Mouse (Mus musculus): ENCODE measurements around the gene Fam168a. TPM values are rescaled to one million over a fixed set of nuclear protein-coding genes. Genes with fewer than 3 reads are reported as not detected.
"Not testable (repeated sequence)": the region's sequence is repeated elsewhere in the genome, so short reads cannot be mapped to it uniquely, and the experiment has no call there.

Fam168a gene
- polyA plus RNA-seq, 1 experiment from 2014 or later, result 80.0 TPM

GRCm38 (mm10) chr7:100846033-100846432 is 139.6 kb downstream of the Fam168a start:
- H3K27ac ChIP-seq; H3K27me3 ChIP-seq; H3K36me3 ChIP-seq (ENCODE audit: poor library complexity, severe bottlenecking); H3K4me3 ChIP-seq; ATAC-seq; H3K4me1 ChIP-seq; H3K9me3 ChIP-seq (replicated peaks); H3K9ac ChIP-seq; H3K4me2 ChIP-seq: not testable (repeated sequence)
- WGBS, result 73% methylated on average over 7 of the region's 7 CpGs

GRCm38 (mm10) chr7:100847131-100847530 is 140.7 kb downstream of the Fam168a start:
- peaks cover 18% of the 10 kb centered on the region for H3K4me1 ChIP-seq
- peaks cover 3% of the 10 kb centered on the region for H3K36me3 ChIP-seq (ENCODE audit: poor library complexity, severe bottlenecking)
- no peak overlapping the region for H3K4me3 ChIP-seq
- no peak overlapping the region for H3K27ac ChIP-seq
- H3K9ac ChIP-seq, result no peak overlapping the region
- no peak overlapping the region for H3K4me2 ChIP-seq
- H3K27me3 ChIP-seq, result no peaks in the 10 kb centered on the region
- ATAC-seq, result no peak
- no peaks in the 10 kb centered on the region for H3K9me3 ChIP-seq (replicated peaks)
- 88% methylated on average over 6 of the region's 6 CpGs for WGBS

GRCm38 (mm10) chr7:100848744-100849143 is 142.3 kb downstream of the Fam168a start:
- Histone ChIP-seq H3K36me3 (ENCODE audit: poor library complexity, severe bottlenecking) (no peaks in the 10 kb centered on the region), H3K9ac (no peak overlapping the region), H3K27me3 (no peaks in the 10 kb centered on the region), H3K4me1 (peaks cover 24% of the 10 kb centered on the region), H3K4me2 (no peak overlapping the region), H3K9me3 (replicated peaks) (no peaks in the 10 kb centered on the region), H3K27ac (no peak overlapping the region), H3K4me3 (no peak overlapping the region)
- WGBS, result 25% methylated on average over 6 of the region's 6 CpGs
- ATAC-seq, result no peak

GRCm38 (mm10) chr7:100849508-100849907 is 143.1 kb downstream of the Fam168a start:
- no peaks in the 10 kb centered on the region for H3K36me3 ChIP-seq (ENCODE audit: poor library complexity, severe bottlenecking)
- ATAC-seq, result no peak
- no peak overlapping the region for H3K4me3 ChIP-seq
- H3K4me1 ChIP-seq, result peaks cover 29% of the 10 kb centered on the region
- no peak overlapping the region for H3K4me2 ChIP-seq
- no peak overlapping the region for H3K9ac ChIP-seq
- no peak overlapping the region for H3K27ac ChIP-seq
- no peaks in the 10 kb centered on the region for H3K9me3 ChIP-seq (replicated peaks)
- no peaks in the 10 kb centered on the region for H3K27me3 ChIP-seq
- 90% methylated on average over 2 of the region's 2 CpGs for WGBS

- peak overlapping the region; percentile 27; the same call in 1 of the 2 replicates for H3K27ac ChIP-seq
- peaks cover 43% of the 10 kb centered on the region for H3K4me1 ChIP-seq
- no peaks in the 10 kb centered on the region for H3K9me3 ChIP-seq (replicated peaks)
- H3K4me3 ChIP-seq, result no peak overlapping the region
- H3K36me3 ChIP-seq (ENCODE audit: poor library complexity, severe bottlenecking), result no peaks in the 10 kb centered on the region
- no peak overlapping the region; the same call in 1 of the 2 replicates for H3K9ac ChIP-seq
- H3K4me2 ChIP-seq, result no peak overlapping the region
- ATAC-seq, result no peak
- 73% methylated on average over 9 of the region's 9 CpGs for WGBS
- H3K27me3 ChIP-seq, result no peaks in the 10 kb centered on the region
Measured at GRCm38 (mm10) chr7:100851481-100852356, 145.3 kb downstream of the Fam168a start.

GRCm38 (mm10) chr7:100853396-100853795 is 147.0 kb downstream of the Fam168a start:
- no peaks in the 10 kb centered on the region for H3K27me3 ChIP-seq
- peaks cover 43% of the 10 kb centered on the region for H3K4me1 ChIP-seq
- ATAC-seq, result no peak
- no peaks in the 10 kb centered on the region for H3K9me3 ChIP-seq (replicated peaks)
- no peaks in the 10 kb centered on the region for H3K36me3 ChIP-seq (ENCODE audit: poor library complexity, severe bottlenecking)
- H3K27ac ChIP-seq, result no peak overlapping the region
- no peak overlapping the region for H3K4me2 ChIP-seq
- no peak overlapping the region for H3K4me3 ChIP-seq
- WGBS, result 77% methylated on average over 3 of the region's 3 CpGs
- no peak overlapping the region for H3K9ac ChIP-seq

GRCm38 (mm10) chr7:100854137-100854814 is 147.8 kb downstream of the Fam168a start:
- Histone ChIP-seq H3K4me3 (no peak overlapping the region), H3K4me2 (no peak overlapping the region)
- WGBS, result 44% methylated on average over 6 of the region's 6 CpGs

GRCm38 (mm10) chr7:100854861-100855260 is 148.4 kb downstream of the Fam168a start:
- ATAC-seq, result peak; percentile 66
- H3K4me1 ChIP-seq, result peaks cover 43% of the 10 kb centered on the region
- H3K36me3 ChIP-seq (ENCODE audit: poor library complexity, severe bottlenecking), result no peaks in the 10 kb centered on the region
- no peak overlapping the region for H3K9ac ChIP-seq
- H3K9me3 ChIP-seq (replicated peaks), result no peaks in the 10 kb centered on the region
- no peaks in the 10 kb centered on the region for H3K27me3 ChIP-seq
- no peak overlapping the region for H3K4me3 ChIP-seq
- 45% methylated on average over 5 of the region's 5 CpGs for WGBS
- H3K4me2 ChIP-seq, result no peak overlapping the region
- H3K27ac ChIP-seq, result no peak overlapping the region

More at GRCm38 (mm10) chr7:100854137-100854814, 147.8 kb downstream of the Fam168a start:
- Histone ChIP-seq H3K9ac (no peak overlapping the region), H3K27ac (no peak overlapping the region), H3K27me3 (no peaks in the 10 kb centered on the region), H3K4me1 (peaks cover 43% of the 10 kb centered on the region), H3K9me3 (replicated peaks) (no peaks in the 10 kb centered on the region), H3K36me3 (ENCODE audit: poor library complexity, severe bottlenecking) (no peaks in the 10 kb centered on the region)
- ATAC-seq, result no peak

- no peak overlapping the region for H3K4me2 ChIP-seq
- peaks cover 43% of the 10 kb centered on the region for H3K4me1 ChIP-seq
- ATAC-seq, result 0 out of 2 replicates have a peak, but pooled peaks have one; percentile 3
- WGBS, result 40% methylated on average over 4 of the region's 4 CpGs
- H3K36me3 ChIP-seq (ENCODE audit: poor library complexity, severe bottlenecking), result no peaks in the 10 kb centered on the region
- no peaks in the 10 kb centered on the region for H3K27me3 ChIP-seq
- H3K9ac ChIP-seq, result no peak overlapping the region
- H3K9me3 ChIP-seq (replicated peaks), result no peaks in the 10 kb centered on the region
- H3K4me3 ChIP-seq, result no peak overlapping the region
- H3K27ac ChIP-seq, result no peak overlapping the region
Measured at GRCm38 (mm10) chr7:100855300-100855699, 148.9 kb downstream of the Fam168a start.

GRCm38 (mm10) chr7:100855795-100856573 is 149.5 kb downstream of the Fam168a start:
- Histone ChIP-seq H3K9ac (no peak overlapping the region), H3K4me2 (no peak overlapping the region), H3K9me3 (replicated peaks) (no peaks in the 10 kb centered on the region), H3K4me3 (no peak overlapping the region), H3K27me3 (no peaks in the 10 kb centered on the region), H3K27ac (no peak overlapping the region), H3K36me3 (ENCODE audit: poor library complexity, severe bottlenecking) (no peaks in the 10 kb centered on the region), H3K4me1 (peaks cover 41% of the 10 kb centered on the region)
- 85% methylated on average over 5 of the region's 5 CpGs for WGBS
- ATAC-seq, result no peak

GRCm38 (mm10) chr7:100860450-100860849 is 154.0 kb downstream of the Fam168a start:
- Histone ChIP-seq H3K27me3 (no peaks in the 10 kb centered on the region), H3K27ac (no peak overlapping the region), H3K4me2 (no peak overlapping the region), H3K36me3 (ENCODE audit: poor library complexity, severe bottlenecking) (no peaks in the 10 kb centered on the region), H3K4me1 (peaks cover 16% of the 10 kb centered on the region), H3K9me3 (replicated peaks) (no peaks in the 10 kb centered on the region), H3K4me3 (no peak overlapping the region), H3K9ac (no peak overlapping the region)
- 81% methylated on average over 3 of the region's 3 CpGs for WGBS
- ATAC-seq, result no peak

- Histone ChIP-seq H3K4me3 (no peak overlapping the region), H3K4me2 (no peak overlapping the region), H3K36me3 (ENCODE audit: poor library complexity, severe bottlenecking) (no peaks in the 10 kb centered on the region), H3K27ac (no peak overlapping the region), H3K27me3 (no peaks in the 10 kb centered on the region), H3K9me3 (replicated peaks) (no peaks in the 10 kb centered on the region), H3K4me1 (peaks cover 9% of the 10 kb centered on the region), H3K9ac (no peak overlapping the region)
- no peak for ATAC-seq
- 94% methylated on average over 5 of the region's 5 CpGs for WGBS
Measured at GRCm38 (mm10) chr7:100861209-100861608, 154.8 kb downstream of the Fam168a start.
